Mouse (Mus musculus) spleen, adult 18-20 months (tissue): Measurements from ENCODE around the gene C130060K24Rik.

Experiments
- DNase-seq, 2 experiments: peaks; one replicate each; pipeline ENCODE4 v3.0.0; 2022; ENCODE audit warnings: mixed read lengths in 2 of 2

The C130060K24Rik gene

DNA sequence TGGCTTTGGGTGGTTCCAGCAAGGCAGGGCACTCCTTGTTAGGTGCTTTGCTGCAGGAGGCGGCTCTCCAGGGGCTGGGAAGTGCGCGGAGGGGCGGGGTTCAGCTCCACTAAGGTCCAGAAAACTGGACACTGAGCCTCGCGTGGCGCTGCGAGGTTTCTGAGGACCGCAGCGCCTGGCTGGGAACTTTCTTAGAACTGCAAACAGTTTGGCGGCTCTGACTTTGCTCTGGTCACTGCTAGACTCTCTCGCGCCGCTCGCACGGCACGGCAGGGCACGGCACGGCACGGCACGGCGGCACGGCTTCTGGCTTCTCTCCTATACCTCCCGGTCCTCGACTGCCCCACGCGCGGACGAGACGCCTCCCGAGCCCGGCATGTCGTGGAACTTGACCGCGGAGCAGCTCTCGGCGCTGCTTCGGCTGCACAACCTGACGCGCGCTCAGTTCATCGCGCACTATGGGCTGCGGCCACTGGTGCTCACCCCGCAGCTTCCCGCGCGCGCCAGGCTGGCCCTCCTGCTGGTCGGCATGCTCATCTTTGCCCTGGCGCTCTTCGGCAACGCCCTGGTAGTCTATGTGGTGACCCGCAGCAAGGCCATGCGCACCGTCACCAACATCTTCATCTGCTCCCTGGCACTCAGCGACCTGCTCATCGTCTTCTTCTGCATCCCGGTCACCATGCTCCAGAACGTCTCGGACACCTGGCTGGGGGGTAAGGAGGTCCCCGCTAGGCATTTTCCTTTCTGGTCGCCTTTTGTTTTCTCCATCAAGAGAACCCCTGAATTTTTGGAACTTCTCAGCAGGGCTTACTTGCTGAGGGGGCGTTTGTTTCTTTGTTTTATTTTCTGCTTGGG is at the start of gene C130060K24Rik:
Gene C130060K24Rik (plus strand): TSS at position 188 of the 855 bp plus-strand sequence.
- no peak for DNase-seq

DNA sequence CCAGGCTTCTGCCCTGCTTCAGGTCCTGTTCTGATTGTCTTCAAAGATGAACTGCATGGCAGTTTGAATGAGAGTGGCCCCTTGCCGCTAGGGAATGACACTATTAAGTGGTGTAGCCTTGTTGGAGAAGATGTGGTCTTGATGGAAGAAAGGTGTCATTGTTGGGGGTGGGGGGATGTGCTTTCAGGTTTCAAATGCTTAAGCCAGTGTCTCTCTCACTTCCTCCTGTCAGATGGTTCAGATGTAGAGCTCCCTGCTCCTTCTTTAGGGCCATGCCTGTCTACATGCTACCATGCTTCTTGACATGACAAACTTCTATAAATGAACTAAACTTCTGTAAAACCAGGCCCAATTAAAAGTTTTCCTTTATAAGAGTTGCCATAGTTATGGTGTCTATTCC is 46.7 kb upstream of the C130060K24Rik start:
- no peak for DNase-seq

DNA sequence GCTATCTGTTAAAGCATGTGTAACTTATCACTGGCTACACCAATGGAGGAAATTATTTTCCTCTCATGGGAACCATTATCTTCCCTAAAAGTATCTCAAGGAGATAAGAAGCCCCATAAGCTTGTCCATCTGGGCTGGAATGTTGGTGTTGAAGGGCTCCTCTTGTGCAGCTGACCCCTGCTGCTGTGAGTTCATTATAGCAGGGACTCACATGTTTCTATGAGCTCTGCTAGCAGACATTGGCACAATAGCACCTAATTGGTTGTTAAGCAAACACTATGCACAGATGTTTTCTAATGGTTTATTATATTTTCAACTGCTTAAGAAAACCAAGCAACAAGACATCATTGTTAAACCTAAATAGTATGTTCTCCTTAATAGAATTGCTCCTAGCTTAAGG is 41.5 kb upstream of the C130060K24Rik start:
- DNase-seq, result no peak

DNA sequence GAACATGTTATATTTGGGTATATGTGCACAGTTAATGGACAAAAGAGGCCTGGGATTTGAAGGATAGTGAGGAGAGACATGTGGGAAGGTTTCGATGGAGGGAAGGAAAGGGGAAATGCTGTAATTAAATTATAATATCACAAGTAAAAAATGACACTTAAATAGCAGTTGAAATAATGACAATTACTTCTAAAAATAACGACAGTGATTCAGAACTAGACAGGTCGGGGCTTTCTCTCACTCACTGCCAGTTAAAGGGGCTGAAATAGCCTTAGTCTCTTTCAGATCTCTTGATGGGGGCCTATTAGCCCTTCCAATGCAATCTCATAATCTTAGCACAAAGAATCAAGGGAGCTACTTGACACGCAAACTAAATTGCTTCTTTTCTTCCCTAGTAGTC is 39.5 kb upstream of the C130060K24Rik start:
- no peak for DNase-seq

DNA sequence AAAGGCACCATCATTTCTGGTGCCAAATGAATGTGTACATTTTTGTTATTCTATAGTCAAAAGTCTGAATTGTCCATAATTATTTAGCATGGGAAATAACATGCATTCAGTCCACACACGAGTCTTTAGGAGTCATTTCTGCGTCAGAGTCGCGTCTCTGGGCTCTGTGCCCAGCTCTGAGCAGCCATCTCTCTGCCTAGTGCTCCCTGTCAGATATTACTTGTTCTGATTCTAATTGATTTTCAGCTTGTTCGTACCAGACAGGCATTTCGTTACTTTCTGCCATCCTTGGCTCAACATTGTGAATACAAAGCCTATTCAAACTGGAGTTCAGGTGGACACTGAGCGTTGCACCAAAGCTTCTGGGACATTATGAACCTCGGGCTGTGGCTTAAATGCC is 33.2 kb upstream of the C130060K24Rik start:
- DNase-seq, result no peak

DNA sequence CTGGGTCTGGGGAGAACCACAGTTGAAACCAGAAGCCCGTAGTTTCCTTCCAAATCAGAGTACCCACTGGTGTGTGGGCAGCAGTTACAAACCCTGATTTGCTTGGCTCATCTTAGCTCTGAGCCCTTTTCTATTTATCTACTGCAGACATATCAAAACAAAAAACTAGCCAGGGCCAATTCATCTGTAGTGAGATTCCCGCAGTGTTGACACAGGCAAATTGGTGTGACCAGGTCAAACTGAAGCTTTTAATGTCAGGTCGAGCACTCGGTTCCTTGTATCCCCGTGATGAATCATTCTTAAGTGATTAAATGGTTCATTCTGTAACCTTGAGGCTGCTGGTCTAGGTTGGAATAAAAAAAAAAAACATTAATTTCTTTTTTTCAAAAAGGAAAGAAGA is 32.6 kb upstream of the C130060K24Rik start:
- no peak for DNase-seq

DNA sequence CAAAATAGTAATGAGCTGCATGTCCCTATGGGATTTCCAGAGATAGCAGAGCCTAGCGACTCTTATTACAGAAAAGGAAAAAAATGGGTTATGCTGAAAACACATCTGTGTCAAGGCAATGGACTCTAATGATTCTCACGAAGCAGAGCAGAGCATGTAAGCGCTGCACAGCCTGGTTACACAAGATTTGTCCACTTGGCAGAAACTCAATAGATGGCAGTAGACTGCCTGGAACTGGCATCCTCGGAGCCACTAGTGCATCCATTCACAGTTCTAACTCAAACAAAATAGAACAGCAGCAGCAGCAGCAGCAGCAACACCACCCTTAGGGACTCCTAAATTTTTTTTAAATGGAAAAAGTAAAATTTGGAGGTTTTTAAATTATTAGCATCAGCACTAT is 29.3 kb upstream of the C130060K24Rik start:
- no peak for DNase-seq

DNA sequence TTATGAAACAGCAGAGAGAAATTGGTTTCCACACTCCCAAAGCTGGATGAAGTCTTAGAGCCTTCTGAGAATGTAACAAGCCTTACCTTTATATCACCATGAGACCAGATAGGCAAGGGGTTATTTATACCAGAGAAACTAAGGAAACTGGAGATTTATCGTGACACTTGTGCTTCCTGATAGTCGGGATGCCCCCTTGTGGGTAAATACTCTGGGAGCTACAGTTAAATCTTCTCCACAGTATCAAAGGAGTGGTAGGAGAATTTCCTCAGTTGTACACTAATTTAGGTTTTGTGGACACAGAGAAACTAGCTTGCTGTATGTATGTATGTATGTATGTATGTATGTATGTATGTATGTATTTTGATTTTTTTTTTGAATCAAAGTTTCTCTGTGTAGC is 5.0 kb upstream of the C130060K24Rik start:
- DNase-seq, result no peak

DNA sequence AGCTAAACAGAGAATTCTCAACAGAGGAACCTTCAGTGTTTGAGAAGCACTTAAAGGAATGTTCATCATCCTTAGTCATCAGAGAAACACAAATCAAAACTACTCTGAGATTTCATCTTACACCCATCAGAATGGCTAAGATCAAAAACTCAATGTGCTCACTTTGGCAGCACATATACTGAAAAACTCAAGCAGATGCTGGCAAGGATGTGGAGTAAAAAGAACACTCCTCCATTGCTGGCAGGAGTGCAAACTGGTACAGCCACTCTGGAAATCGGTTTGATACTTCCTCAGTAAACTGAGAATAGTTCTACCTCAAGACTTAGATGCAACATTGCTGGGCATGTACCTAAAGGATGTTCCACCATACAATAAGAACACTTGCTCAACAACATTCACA is 41.0 kb downstream of the C130060K24Rik start:
- no peak for DNase-seq

DNA sequence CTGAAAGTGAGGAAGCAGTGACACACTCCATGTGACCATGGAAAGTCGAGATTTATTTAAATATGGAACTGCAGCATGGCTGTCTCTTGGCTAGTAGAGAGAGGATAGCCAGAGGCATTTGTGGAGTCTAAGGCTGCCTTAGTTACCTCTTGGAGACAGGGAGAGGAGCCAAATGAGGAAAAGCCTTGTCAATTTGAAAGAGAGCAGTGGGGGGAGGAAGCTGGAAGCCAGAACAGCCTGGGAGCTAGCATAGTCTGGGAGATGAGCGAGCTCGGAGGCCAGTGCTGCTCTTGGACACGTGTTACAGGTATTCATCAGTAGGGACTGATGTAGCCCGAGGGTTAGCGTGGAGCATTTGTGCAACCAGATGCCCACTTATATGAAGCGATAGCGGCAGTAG is 46.2 kb downstream of the C130060K24Rik start:
- no peak for DNase-seq

DNA sequence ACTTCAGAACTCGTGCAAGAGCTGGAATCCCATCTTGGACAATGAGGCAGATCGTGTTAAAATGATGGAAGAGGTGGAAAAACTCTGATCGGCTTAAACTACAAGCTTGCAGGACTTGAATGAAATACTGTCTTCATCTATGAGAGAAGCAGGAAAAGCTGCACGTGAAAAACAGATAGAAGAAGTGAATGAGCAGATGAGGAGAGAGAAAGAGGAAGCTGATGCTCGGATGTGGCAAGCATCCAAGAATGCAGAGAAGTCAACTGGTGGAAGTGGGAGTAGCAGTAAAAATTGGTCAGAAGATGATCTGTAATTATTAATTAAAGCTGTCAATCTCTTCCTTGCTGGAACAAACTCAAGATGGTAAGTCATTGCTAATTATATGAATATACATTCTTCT is 52.3 kb downstream of the C130060K24Rik start:
- no peak for DNase-seq

DNA sequence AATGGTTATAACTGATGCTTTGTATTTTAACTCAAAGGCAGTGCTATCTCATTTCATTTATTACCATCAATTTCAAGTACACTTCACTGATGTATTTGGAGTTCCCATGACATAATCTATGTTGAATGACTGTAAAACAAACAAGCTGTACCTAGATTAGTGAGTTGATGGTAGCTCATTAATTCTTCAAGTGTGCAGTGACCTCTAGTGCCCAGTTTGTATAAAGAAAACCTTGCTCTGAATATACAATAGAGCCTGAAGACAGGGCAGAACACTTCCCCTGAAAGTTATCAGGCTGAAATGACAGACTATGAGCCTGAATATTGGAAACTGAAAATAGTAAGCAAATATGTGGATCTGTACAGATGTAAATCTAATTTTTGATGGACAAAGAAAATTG is 72.6 kb downstream of the C130060K24Rik start:
- no peak for DNase-seq

DNA sequence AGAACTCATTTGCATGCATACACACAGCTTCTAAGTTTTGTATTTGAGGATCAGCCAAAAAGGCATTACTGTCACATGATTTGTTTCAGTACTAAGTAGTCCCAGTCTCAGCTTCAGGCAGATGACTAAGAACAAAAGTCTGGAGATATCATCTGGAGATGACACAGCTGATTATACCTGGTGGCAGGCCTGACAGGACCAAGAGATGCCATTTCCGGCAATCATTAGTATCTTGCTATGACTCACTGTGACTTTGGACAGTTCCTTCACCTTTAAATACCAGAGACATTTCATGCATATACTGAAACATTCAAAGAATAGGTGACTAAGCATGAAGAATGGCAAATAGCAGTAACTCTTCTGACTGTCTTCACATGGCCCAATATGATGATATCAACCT is 84.4 kb downstream of the C130060K24Rik start:
- no peak for DNase-seq

DNA sequence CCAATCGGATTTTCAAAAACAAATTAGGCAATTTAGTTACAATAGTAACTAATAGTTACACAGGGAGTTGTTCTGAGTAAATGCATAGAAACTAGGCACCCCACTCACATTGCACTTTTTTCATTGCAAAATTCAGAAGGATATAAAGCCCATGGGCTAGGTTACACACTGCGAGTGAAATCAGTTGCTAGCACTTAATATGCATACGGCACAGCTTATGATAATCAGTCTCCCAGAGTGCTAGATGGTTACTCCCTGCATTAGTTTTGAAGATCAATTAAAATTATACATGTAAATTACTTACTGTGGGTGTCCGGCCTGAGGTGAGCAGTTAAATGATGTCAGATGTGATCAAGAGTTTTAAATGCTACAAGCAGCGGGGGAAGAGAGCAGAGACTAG is 89.4 kb downstream of the C130060K24Rik start:
- DNase-seq, result no peak

DNA sequence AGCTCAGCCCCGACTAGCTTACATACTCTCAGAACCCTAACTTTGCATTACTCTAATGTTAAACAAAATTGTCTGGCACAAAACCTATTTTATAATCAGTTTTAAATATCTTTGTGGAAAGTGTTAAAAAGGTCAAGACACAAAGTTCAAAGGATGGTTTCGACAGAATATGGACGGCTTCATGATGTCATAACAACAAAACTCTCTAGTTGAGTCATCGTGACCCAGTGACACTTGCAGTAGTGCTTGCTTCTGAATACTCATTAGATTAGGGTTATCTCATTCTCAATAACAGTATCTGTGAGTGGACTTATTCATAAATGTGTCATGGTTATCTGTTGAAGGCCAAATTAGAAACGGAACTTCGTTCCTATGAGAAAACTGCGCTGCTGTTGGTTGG is 91.5 kb downstream of the C130060K24Rik start:
- no peak for DNase-seq

DNA sequence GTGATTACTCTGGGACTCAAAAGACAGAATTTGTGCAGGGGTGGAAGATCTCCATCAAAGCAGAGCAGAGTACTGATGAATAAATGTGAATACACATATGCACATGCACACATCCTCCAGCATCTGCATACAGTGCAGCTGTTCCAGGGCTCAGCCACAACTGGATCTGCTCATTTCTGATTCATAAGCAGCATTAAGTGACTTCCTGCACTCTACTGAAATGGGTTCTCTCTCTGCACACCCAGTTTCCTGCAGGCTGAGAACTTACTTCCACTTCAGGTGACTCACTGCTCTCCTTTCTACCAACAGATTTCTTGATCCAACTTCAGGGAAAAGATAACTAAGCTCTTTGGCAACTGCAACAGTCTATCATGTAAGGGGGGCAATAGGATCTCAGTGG is 117.9 kb downstream of the C130060K24Rik start:
- no peak for DNase-seq
